Mouse (Mus musculus) G1E (cell line): ENCODE data around the gene Nrip3.

Experiments
- CTCF ChIP-seq: IDR thresholded peaks from 2 replicates; pipeline ENCODE4 v1.5.1; 2012; ENCODE audit warnings: low read depth, low read length, inconsistent platforms, mixed read lengths
- GATA1 ChIP-seq: IDR thresholded peaks from 2 replicates; pipeline ENCODE4 v1.6.1; 2012; ENCODE audit warnings: borderline replicate concordance, low read length, inconsistent platforms, mixed read lengths
- TAL1 ChIP-seq: conservative IDR thresholded peaks from 2 replicates; pipeline ENCODE4 v1.6.1; 2012; ENCODE audit warnings: low read depth, low read length, inconsistent platforms, mixed read lengths

GRCm38 (mm10) chr7:109756291-109756690 lies 25.5 kb downstream of the Nrip3 start:
- TF ChIP-seq CTCF (no peak), GATA1 (no peak), TAL1 (no peak)
